Mouse (Mus musculus) liver, adult 2 months (tissue): Measurements from ENCODE around the gene Mob1a.

Experiments used
- CTCF ChIP-seq: fragments of 200-500 bp; IDR thresholded peaks from 2 replicates; pipeline ENCODE4 v1.5.1; 2011; ENCODE audit warnings: low read depth, low read length, control low read depth
- POLR2A ChIP-seq: fragments of 200-500 bp; IDR thresholded peaks from 2 replicates; pipeline ENCODE4 v1.6.1; 2011; ENCODE audit warnings: low read length, control low read depth; ENCODE audit not compliant: insufficient read depth; ENCODE audit errors: extremely low read depth

DNA sequence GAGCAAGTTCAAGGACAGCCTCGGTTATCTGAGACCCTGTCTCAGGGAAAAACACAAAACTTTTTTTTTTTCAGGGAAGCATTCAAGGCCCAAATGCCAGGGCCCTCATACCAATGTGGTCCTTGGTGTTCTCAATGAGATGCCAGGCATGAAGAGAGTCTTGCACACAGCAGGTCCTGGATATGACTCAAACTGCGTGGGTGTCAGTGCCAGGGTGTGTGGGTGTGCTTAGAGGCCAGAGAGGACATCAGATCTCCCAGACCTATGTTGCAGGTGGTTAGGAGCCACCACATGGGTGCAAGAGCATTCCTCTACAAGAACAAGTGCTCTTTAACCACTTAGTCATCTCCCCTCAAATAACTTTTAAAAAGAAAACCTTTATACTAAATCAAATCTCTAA is 24.5 kb upstream of the Mob1a start:
- no peak for TF ChIP-seq POLR2A
- no peak for TF ChIP-seq CTCF
